Mouse (Mus musculus) E14TG2a.4 (cell line): Measurements from ENCODE around the gene Gm42417.
"Not testable (repeated sequence)": the region's sequence is repeated elsewhere in the genome, so short reads cannot be mapped to it uniquely, and the experiment has no call there.

Experiments
- CTCF ChIP-seq: conservative IDR thresholded peaks from 2 replicates; pipeline ENCODE4 v1.5.1; 2014; ENCODE audit warnings: low read length
- NANOG ChIP-seq: IDR thresholded peaks from 2 replicates; pipeline ENCODE4 v1.6.1; 2014; ENCODE audit warnings: borderline replicate concordance, low read length, mixed read lengths

DNA sequence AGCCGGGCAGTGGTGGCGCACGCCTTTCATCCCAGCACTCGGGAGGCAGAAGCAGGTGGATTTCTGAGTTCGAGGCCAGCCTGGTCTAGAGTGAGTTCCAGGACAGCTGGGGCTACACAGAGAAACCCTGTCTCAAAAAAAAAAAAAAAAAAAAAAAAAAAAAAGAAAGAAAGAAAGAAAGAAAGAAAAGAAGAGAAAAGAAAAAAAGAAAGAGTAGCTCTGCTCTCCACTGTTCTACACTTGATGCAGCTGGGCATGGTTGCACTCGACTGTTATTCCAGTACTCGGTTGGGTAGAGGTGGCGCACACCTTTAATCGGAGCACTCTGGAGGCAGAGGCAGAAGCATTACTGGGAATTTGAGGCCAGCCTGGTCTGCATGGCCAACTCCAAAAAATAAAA is 2.4 kb downstream of the Gm42417 start, which contains the start of gene Ankrd23:
- not testable (repeated sequence) for TF ChIP-seq CTCF, NANOG
